Comparison of ENCODE assay signal across 18 mouse cellular contexts in genomic region chr17:64288000-64288399, GRCm38 (mm10). TPM values are rescaled to one million over a fixed set of nuclear protein-coding genes. Genes with fewer than 3 reads are reported as not detected.
DNase-seq lines count a peak whose midpoint lies in the region; ATAC-seq and TF ChIP-seq lines count a peak whose summit lies in the region.
"Had no signal": no experiment of that assay in that cellular context is flagged by ENCODE, and none has a peak within 500 bp of the region (broad histone marks: within the 10 kb centered on the region; RNA-seq: fewer than 3 reads in every experiment).

No protein-coding gene starts in this region.

- peak; percentile 9; the same call in 1 of the 2 replicates for ATAC-seq in forebrain, embryonic 12.5 days (ENCODE audit: low FRiP score)
- ATAC-seq in forebrain, postnatal 0 days = no peak
- no peak for ATAC-seq in megakaryocyte-erythroid progenitor cell, adult 5-6 weeks (replicated peaks; ENCODE audit: low FRiP score, low TSS enrichment, poor library complexity, severe bottlenecking)
- ATAC-seq: Patski had no signal

- H3K4me2 ChIP-seq in forebrain, embryonic 12.5 days = no peak overlapping the region
- H3K4me2 ChIP-seq in forebrain, postnatal 0 days (ENCODE audit: low read depth) = no peak overlapping the region
- H3K4me2 ChIP-seq: embryonic facial prominence, embryonic 12.5 days; hindbrain, embryonic 15.5 days; liver, embryonic 13.5 days; neural tube, embryonic 12.5 days had no signal

- no peaks in the 10 kb centered on the region for H3K9me3 ChIP-seq in forebrain, embryonic 12.5 days
- no peaks in the 10 kb centered on the region for H3K9me3 ChIP-seq in forebrain, postnatal 0 days (ENCODE audit: low read length)
- H3K9me3 ChIP-seq: embryonic facial prominence, embryonic 12.5 days; forebrain, embryonic 10.5 days; hindbrain, embryonic 15.5 days; liver, embryonic 13.5 days; neural tube, embryonic 12.5 days had no signal

- no peak overlapping the region for H3K9ac ChIP-seq in forebrain, embryonic 12.5 days
- no peak overlapping the region for H3K9ac ChIP-seq in forebrain, postnatal 0 days
- H3K9ac ChIP-seq: embryonic facial prominence, embryonic 12.5 days; hindbrain, embryonic 15.5 days; liver, embryonic 13.5 days; neural tube, embryonic 12.5 days had no signal

- H3K36me3 ChIP-seq in forebrain, embryonic 12.5 days (replicated peaks) = peaks cover 36% of the 10 kb centered on the region
- H3K36me3 ChIP-seq in forebrain, postnatal 0 days (ENCODE audit: insufficient read depth) = peaks cover 38% of the 10 kb centered on the region

- no peak for TF ChIP-seq CTCF in forebrain, postnatal 0 days (IDR thresholded peaks at IDR 0.05; ENCODE audit: low read depth)

- H3K4me3 ChIP-seq in forebrain, embryonic 12.5 days (replicated peaks) = no peak overlapping the region
- H3K4me3 ChIP-seq in forebrain, postnatal 0 days (ENCODE audit: low read depth, low read length) = no peak overlapping the region
- H3K4me3 ChIP-seq: embryonic facial prominence, embryonic 12.5 days; forebrain, embryonic 10.5 days; hindbrain, embryonic 15.5 days; liver, embryonic 13.5 days; neural tube, embryonic 12.5 days had no signal

- no peak overlapping the region for H3K27ac ChIP-seq in forebrain, embryonic 12.5 days
- H3K27ac ChIP-seq in forebrain, postnatal 0 days (ENCODE audit: low read depth, low read length) = no peak overlapping the region
- H3K27ac ChIP-seq: embryonic facial prominence, embryonic 12.5 days; forebrain, embryonic 10.5 days; hindbrain, embryonic 15.5 days; liver, embryonic 13.5 days; neural tube, embryonic 12.5 days; stomach, postnatal 0 days had no signal

- DNase-seq in forebrain, postnatal 0 days = no peak
- peak; percentile 24 to 53 for DNase-seq in left cerebral cortex, adult 18-20 months (ENCODE audit: low spot score in 2 of 2)
- DNase-seq in left cerebral cortex, adult 11 months (ENCODE audit: low spot score) = no peak
- DNase-seq in brain, adult 2 months (ENCODE audit: low read depth, low spot score) = peak; percentile 89
- DNase-seq in cerebellum, postnatal 25 days = peak; percentile 56 to 77
- no peak for DNase-seq in testis, postnatal 14 days (ENCODE audit: low spot score)
- DNase-seq: kidney, adult 11 months; kidney, postnatal 25 days; liver, embryonic 13.5 days; thymus, postnatal 36 days had no signal

- WGBS in forebrain, embryonic 12.5 days = 82% methylated on average over 7 of the region's 7 CpGs
- WGBS in forebrain, postnatal 0 days = 83% methylated on average over 7 of the region's 7 CpGs

- no peaks in the 10 kb centered on the region for H3K27me3 ChIP-seq in forebrain, embryonic 12.5 days
- no peaks in the 10 kb centered on the region for H3K27me3 ChIP-seq in forebrain, postnatal 0 days (ENCODE audit: insufficient read depth, low read length)
- H3K27me3 ChIP-seq: embryonic facial prominence, embryonic 12.5 days; hindbrain, embryonic 15.5 days; liver, embryonic 13.5 days; neural tube, embryonic 12.5 days; Patski had no signal

- H3K4me1 ChIP-seq in forebrain, embryonic 12.5 days = no peaks in the 10 kb centered on the region
- H3K4me1 ChIP-seq in forebrain, postnatal 0 days (ENCODE audit: insufficient read depth) = no peaks in the 10 kb centered on the region
- H3K4me1 ChIP-seq: embryonic facial prominence, embryonic 12.5 days; forebrain, embryonic 10.5 days; hindbrain, embryonic 15.5 days; liver, embryonic 13.5 days; neural tube, embryonic 12.5 days had no signal

RNA-seq across cellular contexts. Expression of gene Pja2, which starts 43.7 kb away (rescaled TPM):
- polyA plus RNA-seq in forebrain, embryonic 12.5 days (2016; fragmentation: Nextera tagmentation; extraction: Ambion mirVana) = 84.2 and 87.0 TPM in 2 replicates
- total RNA-seq in forebrain, postnatal 0 days (2014; rRNA removed) = 167 and 205 TPM in 2 replicates
- polyA plus RNA-seq in forebrain, postnatal 0 days (2015; fragmentation: Nextera tagmentation; extraction: Ambion mirVana) = 145 and 195 TPM in 2 replicates
- 100 to 1,000 TPM; 438 to 460 TPM for total RNA-seq in left cerebral cortex, adult 18-20 months (2021)
- total RNA-seq in megakaryocyte-erythroid progenitor cell, adult 5-6 weeks (2014; fragmentation: Nextera tagmentation) = 22.4 and 32.8 TPM in 2 replicates
- total RNA-seq in megakaryocyte-erythroid progenitor cell, adult 5-6 weeks (2017) = 32.3 and 35.8 TPM in 2 replicates

Comparison
In these comparisons a context has a peak if more than half of its experiments do, and no peak if none do; other contexts are left out.
1. DNase-seq: peak in left cerebral cortex, adult 18-20 months (2 of 2), brain, adult 2 months (single experiment) and cerebellum, postnatal 25 days (2 of 2); none in forebrain, postnatal 0 days (single experiment), left cerebral cortex, adult 11 months (single experiment) and testis, postnatal 14 days (single experiment).